Mouse (Mus musculus) layer of hippocampus, adult 18-20 months (tissue): ENCODE results near the gene Slc6a20b. TPM values are rescaled to one million over a fixed set of nuclear protein-coding genes. Genes with fewer than 3 reads are reported as not detected.

Experiments used
- DNase-seq, 2 experiments: peaks; one replicate each; pipeline ENCODE4 v3.0.0; 2022; ENCODE audit warnings: low spot score in 2 of 2
- total RNA-seq, 2 experiments: library from RNA; stranded (reverse); gene quantifications; 2 replicates each; pipeline ENCODE4 v1.2.3; 2021

Slc6a20b gene
- total RNA-seq, 2 experiments from 2014 or later: 0.17 to 0.28 TPM

- no peak for DNase-seq
Observed at GRCm38 (mm10) chr9:123595194-123595593, 37.2 kb downstream of the Slc6a20b start.

GRCm38 (mm10) chr9:123589240-123589910 lies 43.0 kb downstream of the Slc6a20b start:
- no peak for DNase-seq

- no peak for DNase-seq
Observed at GRCm38 (mm10) chr9:123577360-123578192, 54.8 kb downstream of the Slc6a20b start.

- no peak for DNase-seq
Observed at GRCm38 (mm10) chr9:123554599-123554998, 77.8 kb downstream of the Slc6a20b start.

Other genes with a start within 250 kb of the Slc6a20b start
- gene Limd1, start 153.9 kb downstream of the Slc6a20b start, total RNA-seq: 1 to 10 TPM; 6.9 to 7.8 TPM
- 10 to 100 TPM; 61.8 to 62.3 TPM for gene Sacm1l, start 102.8 kb downstream of the Slc6a20b start, total RNA-seq
- gene Ccr9, start 45.9 kb upstream of the Slc6a20b start, total RNA-seq: under 1 TPM in 1 of 2 experiments, not detected in 1; 0.15 TPM
- 1 to 10 TPM; 9.9 to 10.0 TPM for gene Slc6a20a, start 46.3 kb upstream of the Slc6a20b start, total RNA-seq
- 10 to 100 TPM; 58.2 to 63.0 TPM for gene Lztfl1, start 85.1 kb upstream of the Slc6a20b start, total RNA-seq
- not detected for gene Cxcr6, start 173.9 kb upstream of the Slc6a20b start, total RNA-seq
- 10 to 100 TPM; 39.1 to 40.3 TPM for gene Fyco1, start 219.3 kb upstream of the Slc6a20b start, total RNA-seq
- gene Xcr1, start 229.5 kb upstream of the Slc6a20b start, total RNA-seq: not detected